Mouse (Mus musculus) heart, embryonic 10.5 days (tissue): Measurements from ENCODE around the gene Btbd1. TPM values are rescaled to one million over a fixed set of nuclear protein-coding genes. Genes with fewer than 3 reads are reported as not detected.

Experiments
- DNase-seq: peaks from one replicate; pipeline ENCODE4 v3.0.0-alpha.2; 2017; ENCODE audit warnings: low spot score
- H3K27ac ChIP-seq: fragments of 300-500 bp; sonication (generic); 2 replicates; pipeline ENCODE4 v1.5.1; 2016; ENCODE audit warnings: mild to moderate bottlenecking
- H3K27me3 ChIP-seq: fragments of 300-500 bp; sonication (generic); 2 replicates; pipeline ENCODE4 v1.6.1; 2016; ENCODE audit warnings: mild to moderate bottlenecking; ENCODE audit not compliant: poor library complexity, insufficient read depth, severe bottlenecking
- H3K36me3 ChIP-seq: fragments of 300-500 bp; sonication (generic); 2 replicates; pipeline ENCODE4 v1.6.1; 2016; ENCODE audit warnings: mild to moderate bottlenecking, moderate library complexity
- H3K4me1 ChIP-seq: fragments of 300-500 bp; sonication (generic); 2 replicates; pipeline ENCODE4 v1.6.1; 2016; ENCODE audit warnings: mild to moderate bottlenecking
- H3K4me3 ChIP-seq: fragments of 300-500 bp; sonication (generic); 2 replicates; pipeline ENCODE4 v1.5.1; 2016; ENCODE audit warnings: mild to moderate bottlenecking, moderate library complexity
- H3K9me3 ChIP-seq: fragments of 300-500 bp; sonication (generic); 2 replicates; pipeline ENCODE4 v1.6.1; 2016; ENCODE audit warnings: mild to moderate bottlenecking, moderate library complexity
- WGBS: fragments of 180-500 bp; shearing (Covaris S2); methylation state at CpG from one replicate; pipeline ENCODE4 v1.1.7; 2016; 5-methylcytosine and 5-hydroxymethylcytosine counted together
- polyA plus RNA-seq: library from polyadenylated mRNA; unstranded; fragments of >200 nt; fragmentation: Nextera tagmentation; extraction: Ambion mirVana; gene quantifications from 2 replicates; pipeline ENCODE4 v1.2.1, GENCODE M21; 2016

The Btbd1 gene
- polyA plus RNA-seq, 1 experiment from 2014 or later = 75.2 TPM

DNA sequence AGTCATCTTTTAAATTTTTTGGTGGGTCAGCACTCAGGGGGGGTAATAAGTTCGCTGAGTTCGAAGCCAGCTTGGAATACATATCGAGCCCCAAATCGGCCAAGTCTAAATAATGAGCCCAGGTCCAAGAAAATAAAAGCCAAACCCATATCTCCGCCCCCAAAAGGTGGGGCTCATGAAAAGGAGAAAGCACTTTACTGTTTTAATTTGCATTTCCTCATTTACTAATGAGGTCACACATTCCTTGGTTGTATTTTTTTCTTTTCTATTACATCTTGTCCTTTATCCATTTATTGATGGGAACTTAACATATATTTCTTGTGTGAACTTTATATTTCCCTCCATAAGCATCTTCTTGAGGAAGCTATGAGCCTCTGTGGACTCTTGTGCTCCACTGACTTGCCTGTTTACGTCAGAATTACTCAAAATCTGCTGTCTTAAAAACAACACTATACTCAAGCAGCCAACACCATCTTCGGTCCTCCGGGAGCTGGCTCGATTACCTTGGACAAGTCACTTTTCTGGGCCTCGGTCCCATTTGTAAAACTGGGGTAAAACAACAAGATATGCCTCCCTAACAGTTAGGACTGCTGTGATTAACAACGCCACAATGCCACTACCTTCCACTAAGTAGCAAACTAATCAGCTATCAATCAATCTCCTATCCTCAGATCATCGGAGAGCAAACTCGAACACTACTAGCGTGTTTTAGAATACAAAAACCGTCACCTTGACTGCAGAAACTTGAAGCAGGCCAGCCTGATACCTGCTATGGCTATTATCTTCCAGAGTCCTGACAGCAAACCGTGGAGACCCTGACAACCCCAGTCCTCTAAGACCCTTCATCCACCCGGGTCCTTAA lies 1.2 kb downstream of the Btbd1 start:
- 28% methylated on average over 17 of the region's 17 CpGs for WGBS
- Histone ChIP-seq H3K4me1 (peaks cover 45% of the 10 kb centered on the region), H3K4me3 (peak overlapping the region; percentile 87), H3K27ac (peak overlapping the region; percentile 98), H3K9me3 (no peaks in the 10 kb centered on the region), H3K27me3 (no peaks in the 10 kb centered on the region), H3K36me3 (no peaks in the 10 kb centered on the region)
- no peak for DNase-seq

- Histone ChIP-seq H3K9me3 (no peaks in the 10 kb centered on the region), H3K27ac (no peak overlapping the region), H3K4me1 (peaks cover 45% of the 10 kb centered on the region), H3K4me3 (peak overlapping the region; percentile 12; the same call in 1 of the 2 replicates), H3K36me3 (no peaks in the 10 kb centered on the region), H3K27me3 (no peaks in the 10 kb centered on the region)
- DNase-seq = no peak
- WGBS = 45% methylated on average over 3 of the region's 3 CpGs
These were observed 3.9 kb downstream of the Btbd1 start for GRCm38 (mm10) chr7:81825381-81825780.

DNA sequence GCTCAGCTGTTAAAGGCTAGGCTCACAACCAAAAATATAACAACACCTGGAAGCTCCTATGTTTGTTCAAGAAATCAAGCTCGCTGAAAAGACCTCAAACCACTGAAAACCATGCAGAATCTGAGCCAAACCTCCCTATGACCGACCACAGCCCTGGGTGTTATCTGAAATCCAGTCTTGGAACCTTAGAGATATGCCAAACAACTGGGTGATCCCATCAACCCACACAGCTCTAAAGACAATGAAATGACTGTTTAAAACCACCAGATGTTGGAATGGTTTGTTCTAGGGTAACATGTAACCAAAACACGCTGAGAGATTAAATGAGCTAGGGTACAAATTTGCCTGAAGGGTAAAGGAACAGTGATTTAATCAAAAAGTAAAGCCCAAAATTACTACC lies 4.3 kb downstream of the Btbd1 start:
- Histone ChIP-seq H3K9me3 (no peaks in the 10 kb centered on the region), H3K27me3 (no peaks in the 10 kb centered on the region), H3K27ac (no peak overlapping the region), H3K4me3 (no peak overlapping the region), H3K4me1 (peaks cover 41% of the 10 kb centered on the region), H3K36me3 (no peaks in the 10 kb centered on the region)
- no peak for DNase-seq
- WGBS = 74% methylated on average over 3 of the region's 3 CpGs

GRCm38 (mm10) chr7:81806067-81806466 lies 23.2 kb downstream of the Btbd1 start:
- Histone ChIP-seq H3K4me3 (no peak overlapping the region), H3K4me1 (peaks cover 6% of the 10 kb centered on the region; the same call in 1 of the 2 replicates), H3K36me3 (peaks cover 42% of the 10 kb centered on the region), H3K27me3 (no peaks in the 10 kb centered on the region), H3K9me3 (no peaks in the 10 kb centered on the region), H3K27ac (no peak overlapping the region)
- DNase-seq = no peak
- WGBS = 49% methylated on average over 5 of the region's 5 CpGs

DNA sequence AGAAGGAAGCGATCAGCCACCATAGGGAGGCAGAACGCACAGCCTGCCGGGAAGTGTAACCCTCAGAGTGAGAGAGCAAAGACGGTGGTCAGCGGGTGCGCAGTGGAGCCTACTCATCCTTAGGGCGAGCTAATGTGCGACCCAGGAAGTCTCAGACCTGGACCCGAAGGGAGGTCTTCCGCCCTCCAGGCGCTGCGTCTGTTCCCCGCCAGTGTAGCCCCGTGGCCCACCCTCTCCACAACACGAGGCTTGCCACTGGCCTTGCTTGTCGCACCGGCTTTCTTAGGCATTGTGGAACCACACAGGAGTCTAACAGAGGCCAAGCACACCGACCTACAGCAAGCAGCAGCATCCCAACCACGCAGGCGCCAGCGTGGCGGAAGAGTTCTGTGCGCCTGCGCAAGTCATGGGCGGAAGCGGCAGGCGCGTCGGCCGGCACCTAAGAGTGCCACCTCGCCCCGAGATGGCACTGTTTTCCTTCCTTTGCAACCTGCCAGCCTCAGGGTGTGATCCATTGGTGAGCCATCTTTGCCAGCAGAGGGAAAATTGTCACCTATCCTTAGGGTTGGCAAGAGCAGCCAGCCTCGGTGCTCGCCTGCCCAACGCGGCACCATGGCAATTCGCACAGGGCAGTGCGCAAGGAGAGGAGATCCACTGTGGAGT lies 40.0 kb downstream of the Btbd1 start, which contains the start of gene 3110040N11Rik:
TSS of gene 3110040N11Rik (minus strand) at position 384 of the 663 bp plus-strand sequence.
- H3K4me3 ChIP-seq = peak within 1 kb of the TSS; percentile 76
- peak within 1 kb of the TSS; percentile 97 for H3K27ac ChIP-seq
- peak; percentile 95 for DNase-seq
- H3K36me3 ChIP-seq = peaks cover 39% of the 10 kb centered on the region
- WGBS = under 1% methylated on average over 38 of the region's 38 CpGs
- H3K4me1 ChIP-seq = peaks cover 12% of the 10 kb centered on the region
- no peaks in the 10 kb centered on the region for H3K9me3 ChIP-seq
- H3K27me3 ChIP-seq = no peaks in the 10 kb centered on the region

DNA sequence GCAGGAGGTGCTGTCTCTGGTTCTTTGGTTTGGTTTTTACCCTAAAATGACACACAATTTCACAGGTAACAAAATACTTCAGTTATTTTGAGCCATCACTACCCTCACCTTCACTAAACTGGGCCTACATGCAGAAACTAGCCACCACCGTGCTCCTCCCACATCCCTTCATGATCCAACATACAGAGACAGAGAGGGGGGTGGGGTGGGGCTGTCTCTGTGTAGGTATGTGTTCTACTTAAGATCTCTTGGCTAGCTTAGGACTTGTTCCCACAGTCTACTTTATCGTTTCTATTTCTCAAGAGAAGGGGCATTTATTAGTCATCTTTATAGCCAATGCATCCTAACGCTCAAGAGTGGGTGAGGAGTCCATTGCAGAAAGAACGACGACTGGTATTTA lies 40.7 kb downstream of the Btbd1 start:
- H3K36me3 ChIP-seq = peaks cover 36% of the 10 kb centered on the region
- no peak for DNase-seq
- WGBS = 11% methylated on average over 5 of the region's 5 CpGs
- no peaks in the 10 kb centered on the region for H3K9me3 ChIP-seq
- peaks cover 12% of the 10 kb centered on the region for H3K4me1 ChIP-seq
- peak overlapping the region; percentile 76 for H3K4me3 ChIP-seq
- no peaks in the 10 kb centered on the region for H3K27me3 ChIP-seq
- peak overlapping the region; percentile 97 for H3K27ac ChIP-seq

DNA sequence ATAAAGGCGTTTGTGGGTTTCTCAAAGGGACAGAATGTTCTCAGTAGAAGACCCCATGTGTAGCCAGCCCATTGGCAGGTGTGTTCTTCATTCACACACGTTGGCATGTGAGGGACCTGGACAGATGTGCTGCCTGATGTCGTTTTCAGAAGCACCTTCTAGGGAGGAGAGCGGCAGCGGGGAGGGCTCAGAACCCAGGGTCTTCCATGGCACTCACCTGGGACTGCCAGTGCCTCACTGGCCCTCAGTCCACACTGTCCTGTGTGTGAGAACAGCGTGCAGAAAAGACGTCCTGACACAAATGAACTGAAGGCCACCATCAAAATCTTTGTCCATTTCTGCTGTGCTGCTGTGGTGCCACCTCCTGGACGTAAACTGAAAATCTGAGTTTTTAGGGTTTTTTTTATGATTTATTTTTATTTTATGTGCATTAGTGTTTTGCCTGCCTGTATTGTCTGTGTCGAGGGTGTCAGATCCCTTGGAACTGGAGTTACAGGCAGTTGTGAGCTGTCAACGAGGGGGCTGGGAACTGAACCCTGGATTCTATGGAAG lies 51.5 kb downstream of the Btbd1 start:
- no peaks in the 10 kb centered on the region for H3K27me3 ChIP-seq
- H3K36me3 ChIP-seq = peaks cover 42% of the 10 kb centered on the region
- H3K4me1 ChIP-seq = peaks cover 5% of the 10 kb centered on the region
- no peak overlapping the region for H3K4me3 ChIP-seq
- DNase-seq = no peak
- no peaks in the 10 kb centered on the region for H3K9me3 ChIP-seq
- H3K27ac ChIP-seq = no peak overlapping the region
- 73% methylated on average over 10 of the region's 10 CpGs for WGBS

GRCm38 (mm10) chr7:81775325-81775724 lies 53.9 kb downstream of the Btbd1 start:
- DNase-seq = no peak
- 80% methylated on average over 5 of the region's 5 CpGs for WGBS
- H3K27ac ChIP-seq = no peak overlapping the region
- no peak overlapping the region for H3K4me3 ChIP-seq
- H3K27me3 ChIP-seq = no peaks in the 10 kb centered on the region
- peaks cover 8% of the 10 kb centered on the region for H3K4me1 ChIP-seq
- H3K36me3 ChIP-seq = peaks cover 24% of the 10 kb centered on the region
- H3K9me3 ChIP-seq = no peaks in the 10 kb centered on the region

DNA sequence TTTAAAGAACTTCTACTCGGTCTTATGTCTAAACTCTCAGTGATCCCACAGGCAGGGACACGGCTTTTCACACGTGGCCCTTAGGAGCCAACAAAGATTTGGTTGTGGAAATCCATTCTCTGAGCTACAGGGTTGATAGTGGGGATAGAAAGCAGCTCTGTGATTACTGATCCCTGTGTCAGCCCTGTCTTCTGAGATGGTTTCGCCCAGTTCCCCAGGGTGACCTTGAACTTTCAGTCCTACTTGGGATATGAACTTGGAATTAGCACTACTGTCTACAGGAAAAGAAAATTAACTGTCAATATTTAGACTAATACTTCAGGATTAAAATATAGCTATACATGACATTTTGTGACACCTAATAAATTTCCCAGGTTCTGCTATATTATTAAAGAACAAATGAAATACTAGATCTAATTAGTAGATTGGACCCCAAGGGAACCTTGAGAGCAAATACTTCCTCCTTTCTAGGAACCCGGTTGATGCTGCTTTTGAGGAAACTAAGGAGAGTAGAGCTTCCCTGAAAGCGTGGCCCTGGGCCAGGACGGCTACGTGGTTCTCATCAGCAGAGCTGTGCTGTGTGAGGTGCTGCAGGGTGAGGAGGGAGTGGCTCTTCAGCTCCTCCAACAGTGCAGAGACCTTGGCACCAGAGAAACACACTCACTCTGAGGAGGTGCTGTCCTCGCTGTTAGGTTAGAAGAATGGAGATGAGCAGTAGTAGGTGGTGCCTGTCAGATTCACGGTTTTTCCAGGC lies 56.3 kb downstream of the Btbd1 start:
- no peak for DNase-seq

DNA sequence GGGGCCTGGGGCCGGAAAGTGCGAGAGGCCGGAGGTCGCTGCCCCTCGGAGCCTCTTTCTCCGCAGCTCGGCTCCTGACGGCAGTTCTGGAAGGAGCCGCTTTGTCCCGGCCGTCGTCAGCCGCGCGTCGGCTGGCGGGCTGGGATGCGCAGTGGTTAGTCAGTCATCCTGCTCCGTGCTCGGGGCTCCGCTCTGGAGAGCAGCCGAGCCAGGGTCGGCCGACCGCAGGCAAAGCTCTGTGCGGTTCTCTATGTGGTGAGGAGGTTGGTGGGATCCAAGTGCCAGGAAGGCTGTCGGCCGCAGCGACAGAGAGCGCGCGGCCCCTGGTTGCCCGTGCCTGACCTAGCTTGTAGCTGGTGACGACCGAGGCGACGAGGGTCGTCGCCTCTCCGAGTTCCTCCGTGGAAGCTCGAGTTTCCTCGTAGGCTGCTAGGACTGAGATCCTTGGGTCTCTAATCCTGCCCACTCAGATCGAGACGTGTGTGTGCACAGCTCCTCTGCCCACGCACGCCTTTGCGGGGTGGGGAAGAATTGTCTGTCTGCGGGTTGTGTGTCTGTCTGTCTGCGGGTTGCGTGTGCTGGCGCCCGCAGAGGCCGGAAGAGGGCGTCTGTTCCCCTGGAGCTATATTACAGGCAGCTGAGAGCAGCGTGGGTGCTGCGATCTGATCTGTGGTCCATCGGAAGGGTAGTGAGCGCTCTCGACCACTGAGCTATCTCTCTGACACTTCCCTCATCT lies 66.0 kb downstream of the Btbd1 start:
- no peak for DNase-seq
- Histone ChIP-seq H3K4me3 (peak overlapping the region; percentile 91), H3K36me3 (no peaks in the 10 kb centered on the region), H3K27ac (peak overlapping the region; percentile 90), H3K9me3 (no peaks in the 10 kb centered on the region), H3K4me1 (peaks cover 10% of the 10 kb centered on the region; the same call in 1 of the 2 replicates), H3K27me3 (no peaks in the 10 kb centered on the region)
- 1% methylated on average over 60 of the region's 60 CpGs for WGBS

More for the DNA sequence above, 56.3 kb downstream of the Btbd1 start:
- Histone ChIP-seq H3K4me1 (peaks cover 8% of the 10 kb centered on the region), H3K27ac (0 out of 2 replicates have a peak overlapping the region, but pooled peaks have one; percentile 29), H3K9me3 (no peaks in the 10 kb centered on the region), H3K27me3 (no peaks in the 10 kb centered on the region), H3K36me3 (peaks cover 8% of the 10 kb centered on the region; the same call in 1 of the 2 replicates), H3K4me3 (no peak overlapping the region)
- WGBS = 66% methylated on average over 10 of the region's 10 CpGs

DNA sequence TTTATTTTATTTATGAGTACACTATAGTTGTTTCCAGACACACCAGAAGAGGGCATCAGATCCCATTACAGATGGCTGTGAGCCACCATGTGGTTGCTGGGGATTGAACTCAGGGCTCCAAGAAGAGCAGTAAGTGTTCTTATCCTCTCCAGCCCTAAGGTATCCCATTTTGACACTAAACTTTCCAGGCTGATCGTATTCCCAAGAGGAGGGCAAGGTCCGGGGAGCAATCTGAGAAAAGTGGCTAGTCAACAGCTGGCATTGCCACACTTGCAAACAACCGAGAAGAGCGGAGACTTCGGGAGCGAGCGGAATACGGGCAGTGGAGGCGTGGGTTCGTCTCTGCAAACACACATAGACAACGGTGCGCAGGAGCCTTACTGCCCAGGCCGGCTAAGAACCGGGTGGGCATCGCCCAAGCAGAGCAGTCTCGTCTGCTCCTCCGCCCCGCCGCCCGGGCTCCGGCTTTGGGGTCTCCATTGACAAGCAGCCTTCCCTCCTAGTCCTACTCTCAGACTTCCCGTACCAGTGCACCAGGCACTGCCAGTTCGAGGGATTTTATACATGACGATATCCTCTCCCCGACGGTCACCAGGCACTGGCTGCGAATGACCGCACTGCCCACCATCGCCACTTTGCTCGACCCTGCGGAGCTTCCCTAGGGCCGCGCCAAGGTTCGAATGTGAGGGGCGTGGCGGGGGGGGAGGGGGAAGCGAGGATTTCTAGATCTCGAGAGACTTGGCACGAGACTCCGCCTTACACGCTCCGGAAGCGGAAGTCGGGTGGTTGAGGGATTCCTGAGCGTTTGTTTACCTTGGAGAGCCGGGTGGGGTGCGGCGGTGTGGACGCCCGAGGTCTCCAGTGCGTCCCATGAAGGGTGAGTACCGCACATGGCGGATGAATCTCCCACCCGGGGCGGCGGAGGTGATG lies 66.8 kb downstream of the Btbd1 start, which contains the start of gene Ramac:
TSS of gene Ramac (plus strand) at position 746 of the 930 bp plus-strand sequence.
- under 1% methylated on average over 56 of the region's 56 CpGs for WGBS
- Histone ChIP-seq H3K4me1 (peaks cover 10% of the 10 kb centered on the region; the same call in 1 of the 2 replicates), H3K27me3 (no peaks in the 10 kb centered on the region), H3K9me3 (no peaks in the 10 kb centered on the region), H3K36me3 (no peaks in the 10 kb centered on the region), H3K4me3 (peak within 1 kb of the TSS; percentile 91), H3K27ac (peak within 1 kb of the TSS; percentile 90)
- DNase-seq = peak; percentile 98
